Mouse (Mus musculus) midbrain, embryonic 16.5 days (tissue): ENCODE data around the gene Serp1. TPM values are rescaled to one million over a fixed set of nuclear protein-coding genes. Genes with fewer than 3 reads are reported as not detected.

Source experiments
- ATAC-seq: fragments of 200-750 bp; cut with Nextera tagmentation; 2 replicates; pipeline ENCODE4 v1.8.0; 2017; ENCODE audit warnings: moderate TSS enrichment
- H3K27ac ChIP-seq: fragments of 300-500 bp; sonication (generic); 2 replicates; pipeline ENCODE4 v1.5.1; 2014; ENCODE audit warnings: mild to moderate bottlenecking, low read length, mixed read lengths
- H3K27me3 ChIP-seq: fragments of 300-500 bp; sonication (generic); 2 replicates; pipeline ENCODE4 v1.6.1; 2014; ENCODE audit warnings: low read depth, low read length, mixed read lengths; ENCODE audit not compliant: control insufficient read depth, insufficient read depth
- H3K36me3 ChIP-seq: fragments of 300-500 bp; sonication (generic); 2 replicates; pipeline ENCODE4 v1.6.1; 2014; ENCODE audit warnings: mild to moderate bottlenecking, low read length, moderate library complexity, mixed read lengths; ENCODE audit not compliant: control insufficient read depth, insufficient read depth
- H3K4me1 ChIP-seq: fragments of 300-500 bp; sonication (generic); 2 replicates; pipeline ENCODE4 v1.6.1; 2014; ENCODE audit warnings: mild to moderate bottlenecking, low read length, mixed read lengths; ENCODE audit not compliant: control insufficient read depth, insufficient read depth
- H3K4me2 ChIP-seq: fragments of 300-500 bp; sonication (generic); 2 replicates; pipeline ENCODE4 v1.6.1; 2014; ENCODE audit warnings: mild to moderate bottlenecking, low read length, mixed read lengths
- H3K4me3 ChIP-seq: fragments of 300-500 bp; sonication (generic); 2 replicates; pipeline ENCODE4 v1.5.1; 2014; ENCODE audit warnings: low read depth, mild to moderate bottlenecking, low read length, moderate library complexity, mixed read lengths
- H3K9ac ChIP-seq: fragments of 300-500 bp; sonication (generic); 2 replicates; pipeline ENCODE4 v1.6.1; 2014; ENCODE audit warnings: low read depth, low read length, mixed read lengths
- H3K9me3 ChIP-seq: fragments of 300-500 bp; sonication (generic); replicated peaks from 2 replicates; pipeline ENCODE4 v1.6.1; 2014; ENCODE audit warnings: mild to moderate bottlenecking, low read length, mixed read lengths; ENCODE audit not compliant: control insufficient read depth, poor library complexity, severe bottlenecking
- WGBS: fragments of 180-500 bp; shearing (Covaris S2); extraction: QIAGEN DNeasy Blood & Tissue Kit; methylation state at CpG from one replicate; pipeline ENCODE4 v1.1.7; 2014; 5-methylcytosine and 5-hydroxymethylcytosine counted together
- polyA plus RNA-seq: library from polyadenylated mRNA; unstranded; fragments of >200 nt; fragmentation: Nextera tagmentation; extraction: Ambion mirVana; gene quantifications from 2 replicates; pipeline ENCODE4 v1.2.1, GENCODE M21; 2015

Gene Serp1
- 48.5 and 52.4 TPM in 2 replicates for polyA plus RNA-seq

GRCm38 (mm10) chr3:58525652-58526407 lies at the start of gene Serp1, which contains the start of gene Eif2a:
Gene Serp1 (minus strand): TSS chr3:58525892.
Gene Eif2a (plus strand): TSS chr3:58525821.
- no peaks in the 10 kb centered on the region for H3K27me3 ChIP-seq
- H3K4me2 ChIP-seq: peak within 1 kb of the TSS; percentile 85
- ATAC-seq: peak; percentile 99
- peaks cover 6% of the 10 kb centered on the region; the same call in 1 of the 2 replicates for H3K36me3 ChIP-seq
- H3K4me3 ChIP-seq: peak within 1 kb of the TSS; percentile 99
- WGBS: under 1% methylated on average over 54 of the region's 57 CpGs
- H3K4me1 ChIP-seq: peaks cover 22% of the 10 kb centered on the region
- H3K9me3 ChIP-seq: no peaks in the 10 kb centered on the region
- peak within 1 kb of the TSS; percentile 96 for H3K9ac ChIP-seq
- H3K27ac ChIP-seq: peak within 1 kb of the TSS; percentile 94

- WGBS: 89% methylated on average over 3 of the region's 3 CpGs
- no peak for ATAC-seq
Measured at GRCm38 (mm10) chr3:58570821-58571220, 45.1 kb upstream of the Serp1 start.

GRCm38 (mm10) chr3:58561437-58561836 lies 35.7 kb upstream of the Serp1 start:
- H3K9me3 ChIP-seq: no peaks in the 10 kb centered on the region
- H3K36me3 ChIP-seq: peaks cover 11% of the 10 kb centered on the region
- 23% methylated on average over 2 of the region's 2 CpGs for WGBS
- no peak for ATAC-seq
- H3K4me1 ChIP-seq: no peaks in the 10 kb centered on the region
- no peaks in the 10 kb centered on the region for H3K27me3 ChIP-seq
- no peak overlapping the region for H3K4me2 ChIP-seq
- no peak overlapping the region for H3K27ac ChIP-seq
- H3K4me3 ChIP-seq: no peak overlapping the region
- no peak overlapping the region for H3K9ac ChIP-seq

More at GRCm38 (mm10) chr3:58570821-58571220, 45.1 kb upstream of the Serp1 start:
- Histone ChIP-seq H3K9me3 (no peaks in the 10 kb centered on the region), H3K9ac (no peak overlapping the region), H3K4me3 (no peak overlapping the region), H3K27ac (no peak overlapping the region), H3K27me3 (no peaks in the 10 kb centered on the region), H3K4me2 (no peak overlapping the region), H3K4me1 (0 out of 2 replicates have a peak, but pooled peaks cover under 1% of the 10 kb centered on the region), H3K36me3 (no peaks in the 10 kb centered on the region)

GRCm38 (mm10) chr3:58559887-58560286 lies 34.2 kb upstream of the Serp1 start:
- no peak overlapping the region for H3K27ac ChIP-seq
- H3K36me3 ChIP-seq: peaks cover 18% of the 10 kb centered on the region
- no peak overlapping the region for H3K9ac ChIP-seq
- H3K27me3 ChIP-seq: no peaks in the 10 kb centered on the region
- no peak for ATAC-seq
- no peak overlapping the region for H3K4me3 ChIP-seq
- H3K4me1 ChIP-seq: no peaks in the 10 kb centered on the region
- H3K4me2 ChIP-seq: no peak overlapping the region
- WGBS: 28% methylated on average over 2 of the region's 2 CpGs
- no peaks in the 10 kb centered on the region for H3K9me3 ChIP-seq

- ATAC-seq: no peak
- Histone ChIP-seq H3K9ac (no peak overlapping the region), H3K4me1 (no peaks in the 10 kb centered on the region), H3K27me3 (no peaks in the 10 kb centered on the region), H3K36me3 (peaks cover 33% of the 10 kb centered on the region), H3K4me3 (no peak overlapping the region), H3K4me2 (no peak overlapping the region), H3K27ac (no peak overlapping the region), H3K9me3 (no peaks in the 10 kb centered on the region)
- WGBS: 87% methylated on average over 7 of the region's 7 CpGs
Measured at GRCm38 (mm10) chr3:58556649-58557048, 31.0 kb upstream of the Serp1 start.

GRCm38 (mm10) chr3:58552001-58552811 lies 26.5 kb upstream of the Serp1 start:
- no peaks in the 10 kb centered on the region for H3K9me3 ChIP-seq
- H3K36me3 ChIP-seq: peaks cover 39% of the 10 kb centered on the region
- H3K9ac ChIP-seq: no peak overlapping the region
- WGBS: 97% methylated on average over 1 of the region's 1 CpGs
- H3K27me3 ChIP-seq: no peaks in the 10 kb centered on the region
- no peak overlapping the region for H3K27ac ChIP-seq
- H3K4me1 ChIP-seq: no peaks in the 10 kb centered on the region
- ATAC-seq: no peak
- H3K4me3 ChIP-seq: no peak overlapping the region
- H3K4me2 ChIP-seq: no peak overlapping the region

GRCm38 (mm10) chr3:58536573-58536972 lies 10.9 kb upstream of the Serp1 start:
- Histone ChIP-seq H3K4me1 (no peaks in the 10 kb centered on the region), H3K4me3 (no peak overlapping the region), H3K27ac (no peak overlapping the region), H3K27me3 (no peaks in the 10 kb centered on the region), H3K4me2 (no peak overlapping the region), H3K9me3 (no peaks in the 10 kb centered on the region), H3K36me3 (peaks cover 12% of the 10 kb centered on the region), H3K9ac (no peak overlapping the region)
- no peak for ATAC-seq
- WGBS: 92% methylated on average over 3 of the region's 3 CpGs

GRCm38 (mm10) chr3:58526408-58526737 lies 681 bp upstream of the Serp1 start:
- peak overlapping the region; percentile 94 for H3K27ac ChIP-seq
- no peaks in the 10 kb centered on the region for H3K9me3 ChIP-seq
- peak; percentile 18 for ATAC-seq
- H3K4me1 ChIP-seq: peaks cover 22% of the 10 kb centered on the region
- peak overlapping the region; percentile 63 for H3K9ac ChIP-seq
- WGBS: 6% methylated on average over 4 of the region's 4 CpGs
- peaks cover 6% of the 10 kb centered on the region; the same call in 1 of the 2 replicates for H3K36me3 ChIP-seq
- H3K4me3 ChIP-seq: peak overlapping the region; percentile 99
- H3K27me3 ChIP-seq: no peaks in the 10 kb centered on the region
- peak overlapping the region; percentile 85 for H3K4me2 ChIP-seq

GRCm38 (mm10) chr3:58525166-58525565 lies 526 bp downstream of the Serp1 start:
- peak overlapping the region; percentile 96 for H3K9ac ChIP-seq
- H3K4me1 ChIP-seq: peaks cover 22% of the 10 kb centered on the region
- H3K27me3 ChIP-seq: no peaks in the 10 kb centered on the region
- peak overlapping the region; percentile 99 for H3K4me3 ChIP-seq
- under 1% methylated on average over 40 of the region's 40 CpGs for WGBS
- ATAC-seq: no peak
- no peaks in the 10 kb centered on the region for H3K9me3 ChIP-seq
- peaks cover 11% of the 10 kb centered on the region for H3K36me3 ChIP-seq
- H3K4me2 ChIP-seq: peak overlapping the region; percentile 65
- H3K27ac ChIP-seq: peak overlapping the region; percentile 94
